Mouse (Mus musculus) G1E (cell line): ENCODE measurements around the gene Prkcd. TPM values are rescaled to one million over a fixed set of nuclear protein-coding genes. Genes with fewer than 3 reads are reported as not detected.
A peak's percentile ranks its signal among the peaks of the same experiment; 100 is the strongest.

Source experiments
- ATAC-seq: 2 replicates; pipeline ENCODE4 v1.8.0; 2016; ENCODE audit warnings: mild to moderate bottlenecking; ENCODE audit not compliant: insufficient number of reproducible peaks, poor library complexity, low FRiP score, severe bottlenecking; ENCODE audit errors: extremely low read depth
- DNase-seq: peaks from one replicate; pipeline ENCODE4 v3.0.0; 2012; ENCODE audit warnings: low spot score
- H3K27me3 ChIP-seq: 2 replicates; pipeline ENCODE4 v1.6.1; 2012; ENCODE audit warnings: mild to moderate bottlenecking, low read length, inconsistent platforms; ENCODE audit not compliant: insufficient read depth
- H3K36me3 ChIP-seq: replicated peaks from 2 replicates; pipeline ENCODE3; 2012; ENCODE audit warnings: mild to moderate bottlenecking, inconsistent platforms
- H3K4me1 ChIP-seq: 2 replicates; pipeline ENCODE4 v1.6.1; 2012; ENCODE audit warnings: low read depth, low read length, inconsistent platforms, mixed read lengths; ENCODE audit not compliant: insufficient read depth
- H3K4me3 ChIP-seq: 2 replicates; pipeline ENCODE4 v1.5.1; 2012; ENCODE audit warnings: low read depth, mild to moderate bottlenecking, inconsistent platforms, low read length, moderate library complexity, mixed read lengths
- H3K9me3 ChIP-seq: replicated peaks from 2 replicates; pipeline ENCODE4 v1.6.1; 2012; ENCODE audit warnings: inconsistent platforms
- CTCF ChIP-seq: IDR thresholded peaks from 2 replicates; pipeline ENCODE4 v1.5.1; 2012; ENCODE audit warnings: low read depth, low read length, inconsistent platforms, mixed read lengths
- GATA1 ChIP-seq: IDR thresholded peaks from 2 replicates; pipeline ENCODE4 v1.6.1; 2012; ENCODE audit warnings: borderline replicate concordance, low read length, inconsistent platforms, mixed read lengths
- GATA2 ChIP-seq: IDR thresholded peaks from 2 replicates; pipeline ENCODE4 v1.6.1; 2012; ENCODE audit warnings: low read depth, low read length, inconsistent platforms, borderline replicate concordance
- POLR2AphosphoS5 ChIP-seq: IDR thresholded peaks from 2 replicates; pipeline ENCODE4 v1.6.1; 2012; ENCODE audit warnings: low read depth, low read length, inconsistent platforms; ENCODE audit not compliant: insufficient replicate concordance
- TAL1 ChIP-seq: conservative IDR thresholded peaks from 2 replicates; pipeline ENCODE4 v1.6.1; 2012; ENCODE audit warnings: low read depth, low read length, inconsistent platforms, mixed read lengths
- polyA plus RNA-seq: library from polyadenylated mRNA; stranded (reverse); fragments of >175 nt; gene quantifications from 2 replicates; pipeline ENCODE4 v1.2.3, GENCODE M21; 2012
- total RNA-seq, 2 experiments: library from RNA; stranded (forward) in 1 of 2; stranded (reverse) in 1 of 2; fragments of 200-1000 nt in 1 of 2; fragments of >200 nt in 1 of 2; fragmentation: Nextera tagmentation in 1 of 2; gene quantifications; 2 replicates each; pipeline ENCODE4 v1.2.3; 2014 to 2017

Prkcd gene
- total and polyA plus RNA-seq, 3 experiments: 37.0 to 138 (median 43.9) TPM

GRCm38 (mm10) chr14:30629839-30630238 lies 3.8 kb upstream of the Prkcd start:
- H3K9me3 ChIP-seq: no peaks in the 10 kb centered on the region
- H3K4me1 ChIP-seq: peaks cover 70% of the 10 kb centered on the region
- no peak for TF ChIP-seq POLR2AphosphoS5
- DNase-seq (no peak), ATAC-seq (no peak)
- no peaks in the 10 kb centered on the region for H3K36me3 ChIP-seq
- H3K27me3 ChIP-seq: peaks cover 59% of the 10 kb centered on the region
- no peak overlapping the region for H3K4me3 ChIP-seq

DNA sequence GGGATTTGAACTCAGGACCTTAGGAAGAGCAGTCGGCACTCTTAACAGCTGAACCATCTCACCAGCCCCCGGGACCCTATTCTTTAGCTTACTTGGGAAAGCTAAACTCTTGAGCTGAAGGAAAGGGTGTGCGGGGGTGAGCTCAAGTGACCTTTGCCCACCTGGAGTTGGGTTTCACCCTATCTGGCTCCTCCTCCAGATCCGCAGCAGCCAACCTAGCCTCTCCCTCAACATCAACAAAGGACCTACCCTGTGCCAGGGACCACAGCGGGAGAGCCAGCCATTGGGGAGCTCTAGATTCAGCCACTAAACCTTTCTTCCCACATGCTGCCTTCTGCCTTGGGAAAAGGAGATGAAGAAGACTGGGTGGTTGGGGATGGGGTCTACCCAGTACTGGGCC lies 2.2 kb upstream of the Prkcd start:
- H3K4me3 ChIP-seq: no peak overlapping the region
- H3K36me3 ChIP-seq: peaks cover 11% of the 10 kb centered on the region
- no peak for TF ChIP-seq TAL1
- no peak for TF ChIP-seq GATA1
- no peak for TF ChIP-seq CTCF
- TF ChIP-seq POLR2AphosphoS5: no peak
- TF ChIP-seq GATA2: no peak
- H3K27me3 ChIP-seq: peaks cover 44% of the 10 kb centered on the region
- ATAC-seq: no peak
- no peak for DNase-seq
- H3K9me3 ChIP-seq: no peaks in the 10 kb centered on the region
- peaks cover 86% of the 10 kb centered on the region for H3K4me1 ChIP-seq

DNA sequence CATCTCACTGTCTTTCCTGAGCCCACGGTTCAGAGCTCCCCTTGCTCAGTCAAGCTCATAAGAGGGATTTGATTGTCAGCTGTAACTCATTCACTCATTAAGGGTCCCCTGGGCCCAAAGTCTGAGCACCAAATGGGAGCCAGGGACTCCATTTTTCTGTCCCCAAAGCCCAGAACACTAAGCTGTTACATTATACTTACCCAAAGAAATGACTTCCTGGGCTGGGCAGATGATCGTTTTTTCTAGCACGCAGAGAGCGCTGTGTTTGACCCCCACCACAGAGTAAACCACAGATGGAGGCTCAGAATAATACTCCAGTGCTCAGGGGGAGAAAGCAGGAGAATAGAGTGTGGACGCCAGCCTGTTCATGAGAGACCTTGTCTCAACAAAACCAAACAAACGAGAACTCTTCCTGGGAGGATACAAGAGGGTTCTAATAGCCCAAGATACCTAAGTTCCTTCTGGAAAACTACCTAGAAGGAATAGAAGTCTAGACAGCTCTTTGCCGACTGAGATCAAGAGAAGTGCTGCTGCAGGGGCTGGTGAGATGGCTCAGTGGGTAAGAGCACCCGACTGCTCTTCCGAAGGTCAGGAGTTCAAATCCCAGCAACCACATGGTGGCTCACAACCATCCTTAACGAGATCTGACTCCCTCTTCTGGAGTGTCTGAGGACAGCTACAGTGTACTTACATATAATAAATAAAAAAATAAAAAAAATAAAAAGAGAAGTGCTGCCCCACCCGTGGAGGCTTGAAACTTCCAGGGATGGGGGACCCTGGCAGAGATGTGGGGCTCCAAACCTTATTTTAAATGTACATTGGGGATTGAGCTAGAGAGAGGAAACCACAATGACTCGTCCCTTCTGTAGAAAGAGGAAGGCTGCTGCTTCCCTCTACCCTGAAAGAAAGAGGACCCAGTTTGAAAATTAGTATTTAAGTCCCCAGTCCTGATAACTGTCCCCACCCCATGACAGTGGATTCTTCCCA lies 1.0 kb upstream of the Prkcd start:
- peak overlapping the region; percentile 82 for H3K4me3 ChIP-seq
- DNase-seq: peak; percentile 17
- TF ChIP-seq POLR2AphosphoS5 (no peak), GATA2 (no peak), GATA1 (no peak), CTCF (no peak), TAL1 (no peak)
- H3K9me3 ChIP-seq: no peaks in the 10 kb centered on the region
- no peak for ATAC-seq
- H3K36me3 ChIP-seq: peaks cover 22% of the 10 kb centered on the region
- H3K27me3 ChIP-seq: peaks cover 39% of the 10 kb centered on the region
- H3K4me1 ChIP-seq: peaks cover 84% of the 10 kb centered on the region

- Histone ChIP-seq H3K27me3 (peaks cover 25% of the 10 kb centered on the region), H3K4me1 (peaks cover 85% of the 10 kb centered on the region), H3K36me3 (peaks cover 37% of the 10 kb centered on the region), H3K4me3 (peak overlapping the region; percentile 82), H3K9me3 (no peaks in the 10 kb centered on the region)
- DNase-seq (peak; percentile 57), ATAC-seq (peak; percentile 47)
- TF ChIP-seq TAL1 (no peak), GATA2 (no peak), CTCF (no peak), GATA1 (no peak), POLR2AphosphoS5 (no peak)
Measured at GRCm38 (mm10) chr14:30625131-30625807, 741 bp downstream of the Prkcd start.

- DNase-seq (no peak), ATAC-seq (no peak)
- peaks cover 45% of the 10 kb centered on the region for H3K36me3 ChIP-seq
- H3K27me3 ChIP-seq: peaks cover 15% of the 10 kb centered on the region; the same call in 1 of the 2 replicates
- TF ChIP-seq CTCF: no peak
- TF ChIP-seq POLR2AphosphoS5: no peak
- TF ChIP-seq GATA1: no peak
- TF ChIP-seq GATA2: no peak
- no peak for TF ChIP-seq TAL1
- H3K9me3 ChIP-seq: no peaks in the 10 kb centered on the region
- peak overlapping the region; percentile 24; the same call in 1 of the 2 replicates for H3K4me3 ChIP-seq
- H3K4me1 ChIP-seq: peaks cover 81% of the 10 kb centered on the region
Measured at GRCm38 (mm10) chr14:30624277-30624721, 1.7 kb downstream of the Prkcd start.

DNA sequence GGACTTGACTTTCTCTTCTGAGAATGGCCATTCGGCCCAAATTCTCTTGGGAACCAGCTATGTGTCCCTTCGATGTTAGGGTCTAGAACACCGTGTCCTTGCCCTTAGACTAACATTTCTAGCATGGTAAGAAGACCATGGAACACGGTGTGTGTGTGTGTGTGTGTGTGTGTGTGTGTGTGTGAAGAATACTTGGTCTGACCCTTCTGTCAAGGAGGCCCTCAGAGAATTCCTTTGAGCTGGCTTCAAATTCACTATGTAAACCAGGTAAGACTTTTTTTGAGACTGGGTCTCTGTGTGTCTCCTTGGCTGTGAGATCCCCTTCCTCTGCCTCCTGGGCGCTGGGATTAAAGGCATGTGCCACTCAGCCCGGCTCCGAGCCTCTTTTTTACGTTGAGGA lies 3.5 kb downstream of the Prkcd start:
- Histone ChIP-seq H3K4me1 (peaks cover 75% of the 10 kb centered on the region), H3K27me3 (peaks cover 4% of the 10 kb centered on the region; the same call in 1 of the 2 replicates), H3K9me3 (no peaks in the 10 kb centered on the region), H3K4me3 (no peak overlapping the region), H3K36me3 (peaks cover 60% of the 10 kb centered on the region)
- ATAC-seq (no peak), DNase-seq (no peak)
- no peak for TF ChIP-seq TAL1
- TF ChIP-seq GATA1: no peak
- no peak for TF ChIP-seq POLR2AphosphoS5
- no peak for TF ChIP-seq GATA2
- no peak for TF ChIP-seq CTCF
